Mouse (Mus musculus) cerebellum, adult 2 months (tissue): Measurements from ENCODE around the gene Tssk6.

Experiments used
- CTCF ChIP-seq: fragments of 200-500 bp; IDR thresholded peaks from 2 replicates; pipeline ENCODE4 v1.5.1; 2011; ENCODE audit warnings: low read depth, mild to moderate bottlenecking, control low read depth, low read length, moderate library complexity, borderline replicate concordance; ENCODE audit not compliant: insufficient read depth
- POLR2A ChIP-seq: fragments of 200-500 bp; IDR thresholded peaks from 2 replicates; pipeline ENCODE4 v1.6.1; 2011; ENCODE audit warnings: low read length, control low read depth, borderline replicate concordance; ENCODE audit not compliant: insufficient read depth

GRCm38 (mm10) chr8:69888902-69889301 is 13.1 kb upstream of the Tssk6 start:
- TF ChIP-seq CTCF (no peak), POLR2A (no peak)
